Mouse (Mus musculus) intestine, postnatal 0 days (tissue): ENCODE data around the gene Kremen1. TPM values are rescaled to one million over a fixed set of nuclear protein-coding genes. Genes with fewer than 3 reads are reported as not detected.

Source experiments
- ATAC-seq: fragments of 200-750 bp; cut with Nextera tagmentation; 2 replicates; pipeline ENCODE4 v1.8.0; 2017; ENCODE audit warnings: mild to moderate bottlenecking, moderate TSS enrichment, moderate library complexity
- H3K27ac ChIP-seq: fragments of 300-500 bp; sonication (generic); 2 replicates; pipeline ENCODE4 v1.5.1; 2014; ENCODE audit warnings: mild to moderate bottlenecking, low read depth, low read length, moderate library complexity
- H3K27me3 ChIP-seq: fragments of 300-500 bp; sonication (generic); replicated peaks from 2 replicates; pipeline ENCODE4 v1.6.1; 2014; ENCODE audit warnings: low read length, mixed read lengths; ENCODE audit not compliant: control insufficient read depth, insufficient read depth
- H3K36me3 ChIP-seq: fragments of 300-500 bp; sonication (generic); 2 replicates; pipeline ENCODE4 v1.6.1; 2014; ENCODE audit warnings: mild to moderate bottlenecking, moderate library complexity; ENCODE audit not compliant: control insufficient read depth, insufficient read depth
- H3K4me1 ChIP-seq: fragments of 300-500 bp; sonication (generic); replicated peaks from 2 replicates; pipeline ENCODE4 v1.6.1; 2014; ENCODE audit warnings: antibody characterized with exemption, low read length, mixed read lengths; ENCODE audit not compliant: control insufficient read depth, insufficient read depth
- H3K4me2 ChIP-seq: fragments of 300-500 bp; sonication (generic); replicated peaks from 2 replicates; pipeline ENCODE4 v1.6.1; 2014; ENCODE audit warnings: low read depth, mild to moderate bottlenecking, moderate library complexity
- H3K4me3 ChIP-seq: fragments of 300-500 bp; sonication (generic); 2 replicates; pipeline ENCODE4 v1.5.1; 2014; ENCODE audit warnings: low read depth, low read length
- H3K9ac ChIP-seq: fragments of 300-500 bp; sonication (generic); 2 replicates; pipeline ENCODE4 v1.6.1; 2014; ENCODE audit warnings: mild to moderate bottlenecking, low read depth, low read length
- H3K9me3 ChIP-seq: fragments of 300-500 bp; sonication (generic); 2 replicates; pipeline ENCODE4 v1.6.1; 2016; ENCODE audit warnings: mixed run types; ENCODE audit not compliant: control insufficient read depth
- CTCF ChIP-seq: sonication (generic); IDR thresholded peaks from 2 replicates; pipeline ENCODE4 v1.5.1; 2016; ENCODE audit warnings: low read depth, mild to moderate bottlenecking, control low read depth, antibody characterized with exemption, moderate library complexity
- WGBS: fragments of 180-500 bp; shearing (Covaris S2); extraction: QIAGEN DNeasy Blood & Tissue Kit; methylation state at CpG from one replicate; pipeline ENCODE4 v1.1.7; 2014; 5-methylcytosine and 5-hydroxymethylcytosine counted together
- polyA plus RNA-seq: library from polyadenylated mRNA; unstranded; fragments of >200 nt; fragmentation: Nextera tagmentation; extraction: Ambion mirVana; gene quantifications from 2 replicates; pipeline ENCODE4 v1.2.1, GENCODE M21; 2015

Kremen1 gene
- polyA plus RNA-seq, 1 experiment from 2014 or later = 5.7 TPM

GRCm38 (mm10) chr11:5193576-5193881 lies 67.8 kb downstream of the Kremen1 start:
- Histone ChIP-seq H3K9ac (no peak overlapping the region), H3K27me3 (no peaks in the 10 kb centered on the region), H3K9me3 (no peaks in the 10 kb centered on the region), H3K4me1 (no peaks in the 10 kb centered on the region), H3K36me3 (peaks cover 43% of the 10 kb centered on the region), H3K27ac (no peak overlapping the region), H3K4me2 (no peak overlapping the region), H3K4me3 (no peak overlapping the region)
- no peak for TF ChIP-seq CTCF
- no peak for ATAC-seq
- WGBS = 57% methylated on average over 1 of the region's 1 CpGs

DNA sequence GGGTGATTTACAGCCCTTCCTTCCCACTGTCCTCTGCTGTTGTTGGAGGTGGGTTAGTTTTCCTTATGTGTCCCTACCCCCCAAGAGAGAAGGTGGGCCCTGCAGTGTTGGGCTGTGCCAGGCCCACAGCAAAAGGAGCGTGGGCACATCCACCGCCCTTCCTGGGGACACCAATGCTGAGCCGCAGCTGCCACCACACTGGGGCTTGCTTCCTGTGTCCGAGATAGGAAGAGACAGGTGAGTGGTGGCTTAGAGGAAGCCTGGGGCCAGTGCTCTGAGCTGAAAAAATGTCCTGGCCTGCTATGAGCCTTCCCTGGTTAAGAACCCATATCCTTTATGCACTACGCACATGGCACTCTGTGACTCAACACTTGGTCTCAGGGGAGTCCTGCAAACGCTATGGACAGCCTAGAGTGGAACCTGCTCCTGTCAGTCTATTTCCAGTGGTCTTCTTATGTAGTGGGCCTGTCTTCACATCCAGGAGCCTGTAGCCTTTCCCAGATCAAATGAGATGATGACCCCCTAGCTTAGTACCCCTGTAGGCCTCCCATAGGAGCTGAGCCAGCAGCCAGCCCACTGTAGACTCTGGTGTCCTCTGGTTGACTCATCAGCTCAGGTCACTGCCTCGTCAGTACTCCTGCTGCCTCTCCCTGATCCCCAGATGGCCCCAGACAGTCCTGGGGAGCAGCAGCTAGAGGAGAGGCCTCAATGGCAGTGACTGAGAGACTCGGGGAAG lies 68.3 kb downstream of the Kremen1 start:
- Histone ChIP-seq H3K4me3 (no peak overlapping the region), H3K27ac (no peak overlapping the region), H3K4me1 (no peaks in the 10 kb centered on the region), H3K9me3 (no peaks in the 10 kb centered on the region), H3K36me3 (peaks cover 39% of the 10 kb centered on the region), H3K9ac (no peak overlapping the region), H3K27me3 (no peaks in the 10 kb centered on the region), H3K4me2 (no peak overlapping the region)
- no peak for TF ChIP-seq CTCF
- WGBS = 80% methylated on average over 8 of the region's 8 CpGs
- ATAC-seq = no peak

DNA sequence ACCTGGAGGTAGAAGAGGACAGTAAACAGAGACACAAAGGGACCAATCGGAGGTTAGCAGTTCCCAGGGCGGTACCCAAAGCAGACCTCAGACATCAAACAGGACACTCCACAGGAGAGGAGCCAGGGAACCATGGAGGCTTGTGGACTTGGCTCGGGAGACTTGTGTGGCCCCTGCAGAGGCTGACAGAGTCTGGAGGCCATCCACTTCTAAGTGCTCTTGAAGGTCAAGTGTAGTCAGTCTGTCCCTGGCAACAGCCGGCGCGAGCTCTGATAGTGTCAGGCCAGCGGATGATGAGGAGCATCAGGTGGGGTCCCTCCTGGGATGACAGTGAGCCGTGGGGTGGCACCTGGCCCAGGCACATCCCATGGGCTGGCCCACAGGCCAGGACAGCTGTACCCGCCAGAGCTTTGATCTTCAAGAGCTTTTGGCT lies 69.3 kb downstream of the Kremen1 start:
- Histone ChIP-seq H3K9ac (no peak overlapping the region), H3K27me3 (no peaks in the 10 kb centered on the region), H3K4me3 (no peak overlapping the region), H3K9me3 (no peaks in the 10 kb centered on the region), H3K4me2 (no peak overlapping the region), H3K4me1 (no peaks in the 10 kb centered on the region), H3K27ac (no peak overlapping the region), H3K36me3 (peaks cover 31% of the 10 kb centered on the region)
- ATAC-seq = no peak
- no peak for TF ChIP-seq CTCF
- WGBS = 46% methylated on average over 9 of the region's 9 CpGs

- H3K4me2 ChIP-seq = no peak overlapping the region
- H3K9ac ChIP-seq = no peak overlapping the region
Observed at GRCm38 (mm10) chr11:5189239-5189933, 72.0 kb downstream of the Kremen1 start.

DNA sequence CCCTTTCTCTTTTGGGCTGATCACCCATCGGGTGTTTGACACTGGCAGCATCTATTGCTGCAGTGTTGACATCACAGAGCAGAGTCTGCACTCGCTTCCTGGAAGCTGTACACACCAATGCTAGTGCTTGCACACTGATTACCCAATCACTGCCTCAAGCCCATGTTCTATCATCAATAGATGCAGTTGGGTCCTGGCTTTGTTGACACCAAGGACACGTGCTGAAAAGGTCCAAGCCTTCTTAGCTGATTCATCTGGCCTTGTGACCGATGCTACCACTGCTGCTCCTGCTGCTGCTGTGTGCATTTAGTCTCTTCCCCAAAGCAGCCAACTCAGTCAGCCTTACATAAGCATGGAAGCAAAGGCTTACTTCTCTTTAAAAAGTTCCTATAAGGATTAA lies 73.2 kb downstream of the Kremen1 start:
- Histone ChIP-seq H3K9me3 (no peaks in the 10 kb centered on the region), H3K36me3 (0 out of 2 replicates have a peak, but pooled peaks cover 2% of the 10 kb centered on the region), H3K4me2 (no peak overlapping the region), H3K4me1 (no peaks in the 10 kb centered on the region), H3K4me3 (no peak overlapping the region), H3K27ac (no peak overlapping the region), H3K9ac (no peak overlapping the region), H3K27me3 (no peaks in the 10 kb centered on the region)
- TF ChIP-seq CTCF = no peak
- WGBS = 90% methylated on average over 4 of the region's 4 CpGs
- ATAC-seq = no peak

More at GRCm38 (mm10) chr11:5189239-5189933, 72.0 kb downstream of the Kremen1 start:
- Histone ChIP-seq H3K27ac (no peak overlapping the region), H3K4me1 (no peaks in the 10 kb centered on the region), H3K36me3 (peaks cover 8% of the 10 kb centered on the region; the same call in 1 of the 2 replicates), H3K27me3 (no peaks in the 10 kb centered on the region), H3K9me3 (no peaks in the 10 kb centered on the region), H3K4me3 (no peak overlapping the region)
- no peak for TF ChIP-seq CTCF
- 69% methylated on average over 9 of the region's 9 CpGs for WGBS
- ATAC-seq = no peak

- 89% methylated on average over 9 of the region's 9 CpGs for WGBS
Observed at GRCm38 (mm10) chr11:5184832-5185231, 76.5 kb downstream of the Kremen1 start.

More at GRCm38 (mm10) chr11:5184832-5185231, 76.5 kb downstream of the Kremen1 start:
- no peaks in the 10 kb centered on the region for H3K27me3 ChIP-seq
- no peak for TF ChIP-seq CTCF
- H3K9me3 ChIP-seq = no peaks in the 10 kb centered on the region
- no peak for ATAC-seq
- no peak overlapping the region for H3K4me3 ChIP-seq
- H3K4me2 ChIP-seq = no peak overlapping the region
- no peaks in the 10 kb centered on the region for H3K4me1 ChIP-seq
- H3K27ac ChIP-seq = no peak overlapping the region
- no peaks in the 10 kb centered on the region for H3K36me3 ChIP-seq
- H3K9ac ChIP-seq = no peak overlapping the region
